Mouse (Mus musculus): ENCODE data around the gene Gna11.

Gene Gna11

GRCm38 (mm10) chr10:81499250-81499901 is 45.6 kb downstream of the Gna11 start:
- peak; percentile 80 for DNase-seq

- no peak for DNase-seq
Measured at GRCm38 (mm10) chr10:81498316-81499249, 46.4 kb downstream of the Gna11 start.

- no peak for DNase-seq
Measured at GRCm38 (mm10) chr10:81497401-81498270, 47.4 kb downstream of the Gna11 start.

DNA sequence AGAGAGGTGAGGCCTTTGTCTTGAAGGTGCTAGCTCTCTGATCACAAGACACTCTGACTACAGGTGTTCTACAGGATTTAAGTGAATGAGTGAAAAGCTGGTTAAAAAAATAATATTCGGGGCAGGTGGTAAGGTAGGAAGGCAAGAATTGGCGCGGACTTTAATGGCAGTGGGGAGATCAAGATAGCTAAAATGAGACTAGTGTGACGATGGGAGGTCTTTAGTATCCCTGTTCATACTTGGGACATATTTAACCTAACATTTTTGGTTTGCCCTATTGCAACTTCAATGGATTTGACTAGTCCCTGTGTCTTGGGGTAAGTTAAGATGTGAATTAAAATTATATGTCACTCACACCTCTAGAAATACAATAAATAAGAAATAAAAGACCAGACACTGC is 48.0 kb downstream of the Gna11 start:
- no peak for DNase-seq

DNA sequence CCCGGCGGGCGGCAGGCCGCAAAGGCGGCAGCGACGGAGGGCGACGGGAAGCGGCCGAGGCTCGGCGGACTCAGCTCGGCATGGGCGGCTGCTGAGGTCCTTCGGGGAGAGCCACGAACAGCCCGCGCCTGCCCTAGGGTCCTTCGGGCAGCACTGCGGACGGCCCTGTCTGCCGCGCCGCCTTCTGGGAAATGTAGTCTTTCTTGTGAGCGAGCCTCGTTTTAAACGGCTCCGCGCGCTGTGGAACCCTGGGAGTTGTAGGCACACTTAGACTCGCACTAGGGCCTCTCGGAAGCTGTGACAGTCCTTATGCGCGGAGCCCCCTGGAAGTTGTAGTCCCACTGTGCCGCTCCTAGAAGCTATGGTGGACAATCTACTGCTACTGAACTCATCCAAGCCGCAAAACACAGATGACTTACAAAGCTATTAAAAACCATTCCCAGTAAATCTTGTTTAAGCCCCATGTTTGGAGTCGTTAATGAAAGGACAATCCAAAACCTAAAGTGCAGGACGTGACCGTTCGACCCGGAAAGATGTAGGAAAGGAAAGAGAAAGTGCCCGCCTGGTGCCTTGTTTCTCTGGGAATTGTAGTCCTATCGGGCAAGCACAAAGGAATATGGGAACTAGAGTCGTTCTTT is 48.6 kb downstream of the Gna11 start, which contains the start of gene Ncln:
TSS of gene Ncln (minus strand) at position 129 of the 638 bp plus-strand sequence.
- peak; percentile 99 for DNase-seq

- no peak for DNase-seq
Measured at GRCm38 (mm10) chr10:81495616-81496263, 49.2 kb downstream of the Gna11 start.

GRCm38 (mm10) chr10:81495151-81495550 is 49.8 kb downstream of the Gna11 start:
- no peak for DNase-seq

DNA sequence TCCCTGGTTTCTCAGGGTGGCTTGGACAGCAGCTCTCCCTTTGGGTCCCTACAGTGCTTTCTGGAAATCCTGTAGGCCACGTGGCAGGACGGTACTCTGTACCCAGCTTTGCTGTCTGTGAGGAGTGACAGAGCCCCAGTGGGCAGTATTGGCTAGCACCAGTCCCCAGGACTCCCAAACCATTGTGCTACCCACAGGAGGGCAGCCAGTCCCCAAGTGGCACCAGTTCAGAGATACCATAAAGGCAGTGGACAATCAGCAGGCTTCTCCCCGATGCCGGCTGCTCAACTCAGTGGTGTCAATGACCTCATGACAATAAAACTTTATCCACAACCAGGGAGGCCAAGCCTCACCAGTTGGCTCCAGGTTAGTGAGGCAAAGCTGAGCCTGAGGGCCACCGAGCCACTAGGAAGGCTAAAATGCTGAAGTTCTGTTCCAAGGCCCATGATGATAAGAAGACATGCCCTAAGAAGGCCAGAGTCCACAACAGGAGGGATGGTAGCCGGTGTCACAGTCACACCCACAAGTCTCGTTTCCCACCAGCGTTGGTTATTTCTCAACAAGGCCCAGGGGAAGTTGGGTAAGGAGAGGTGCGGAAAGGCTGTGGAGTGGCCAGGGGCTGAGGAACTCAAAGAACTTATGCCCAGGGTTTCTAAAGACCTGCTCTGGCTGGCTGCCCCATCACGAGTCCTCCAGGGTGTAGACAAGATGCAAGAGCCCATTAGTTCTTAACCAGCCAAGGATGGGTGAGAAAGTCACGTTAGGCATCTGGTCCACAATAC is 50.5 kb downstream of the Gna11 start:
- no peak for DNase-seq

GRCm38 (mm10) chr10:81493601-81494220 is 51.3 kb downstream of the Gna11 start:
- no peak for DNase-seq

DNA sequence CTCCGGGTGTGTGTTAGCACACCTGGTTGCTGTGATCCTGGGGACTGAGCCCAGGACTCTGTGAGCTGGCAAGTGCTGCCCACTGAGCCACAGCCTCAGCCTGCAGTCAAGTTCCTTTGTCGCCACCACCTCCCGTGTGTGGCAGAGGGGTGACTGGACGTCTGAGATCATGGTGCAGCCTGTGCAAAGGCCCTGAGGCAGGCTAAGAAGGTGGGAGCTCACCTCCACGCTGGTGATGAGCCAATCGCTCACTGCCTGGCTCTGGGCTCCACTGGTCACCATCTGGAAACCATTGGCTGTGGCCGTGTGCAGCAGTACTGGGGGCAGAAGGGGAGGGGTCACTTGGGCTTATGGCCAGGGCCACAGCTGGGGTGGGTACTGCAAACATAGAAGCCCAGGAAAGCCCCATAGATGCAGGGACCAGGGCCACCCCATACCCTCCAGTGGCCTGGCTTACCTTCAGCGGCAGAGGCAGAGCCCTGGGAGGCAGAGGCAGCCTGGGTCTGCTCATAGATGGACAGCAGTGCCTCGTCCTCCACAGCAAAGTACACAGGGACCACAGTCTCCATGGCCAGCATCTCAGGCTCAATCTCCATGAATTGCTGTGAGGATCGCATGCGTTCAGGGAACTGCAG is 52.3 kb downstream of the Gna11 start:
- DNase-seq = no peak

DNA sequence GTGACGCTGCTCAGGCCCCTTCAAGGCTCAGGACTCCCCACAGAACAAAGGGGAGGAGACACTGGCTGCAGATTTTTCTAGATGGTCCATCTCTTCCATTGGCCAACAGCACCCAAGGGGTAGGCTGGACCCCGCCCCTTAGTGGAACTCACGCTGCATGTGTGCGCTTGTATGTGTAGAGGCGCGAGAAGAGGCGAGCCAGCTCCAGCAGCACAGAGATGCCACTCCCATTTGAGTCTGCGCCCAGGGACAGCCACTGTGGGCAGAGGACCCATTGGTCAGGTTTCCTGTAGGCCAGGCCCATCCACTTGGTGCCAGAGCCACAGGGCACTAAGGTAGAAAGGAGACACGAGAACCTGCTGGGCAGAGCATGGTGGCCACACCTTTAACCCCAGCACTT is 54.0 kb downstream of the Gna11 start:
- DNase-seq = no peak

- no peak for DNase-seq
Measured at GRCm38 (mm10) chr10:81489941-81490340, 55.0 kb downstream of the Gna11 start.

DNA sequence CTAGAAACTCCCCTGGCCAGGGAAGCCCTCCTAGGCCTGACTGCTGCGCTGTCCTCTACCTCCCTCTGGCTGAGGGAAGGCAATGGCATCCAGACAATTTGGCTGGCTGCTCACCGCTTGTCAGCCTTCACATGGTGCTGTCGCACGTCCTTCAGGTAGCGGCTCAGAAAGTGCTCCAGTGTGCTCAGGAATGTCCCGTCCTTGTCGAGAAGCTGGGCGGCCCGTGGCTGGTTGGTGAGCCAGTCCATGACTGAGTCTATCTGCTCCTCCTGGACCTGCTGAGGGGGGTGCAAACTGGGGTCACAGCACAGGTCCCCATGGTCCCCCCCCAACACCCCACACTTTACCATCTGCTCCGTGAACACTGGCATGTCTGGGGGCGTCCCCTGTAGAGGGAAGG is 56.9 kb downstream of the Gna11 start:
- DNase-seq = no peak

DNA sequence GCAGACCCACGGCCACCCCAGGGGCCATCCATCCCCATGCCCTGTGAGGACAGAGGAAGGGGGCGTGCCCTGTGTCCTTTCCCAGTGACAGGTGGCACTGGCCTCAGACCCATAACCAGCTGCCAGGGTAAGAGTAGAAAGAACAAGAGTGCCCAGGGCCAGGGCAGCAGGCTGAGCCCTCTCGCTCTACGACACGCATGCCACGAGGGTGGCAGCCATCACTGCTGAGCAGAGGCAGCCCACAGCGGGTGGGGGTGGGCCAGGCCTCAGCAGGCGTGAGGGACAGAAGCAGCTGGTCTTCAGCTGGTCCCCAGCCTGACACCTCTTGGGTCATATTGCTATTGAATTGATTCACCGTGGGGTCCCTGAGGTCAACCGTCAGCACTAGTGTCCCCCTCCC is 58.5 kb downstream of the Gna11 start:
- no peak for DNase-seq

DNA sequence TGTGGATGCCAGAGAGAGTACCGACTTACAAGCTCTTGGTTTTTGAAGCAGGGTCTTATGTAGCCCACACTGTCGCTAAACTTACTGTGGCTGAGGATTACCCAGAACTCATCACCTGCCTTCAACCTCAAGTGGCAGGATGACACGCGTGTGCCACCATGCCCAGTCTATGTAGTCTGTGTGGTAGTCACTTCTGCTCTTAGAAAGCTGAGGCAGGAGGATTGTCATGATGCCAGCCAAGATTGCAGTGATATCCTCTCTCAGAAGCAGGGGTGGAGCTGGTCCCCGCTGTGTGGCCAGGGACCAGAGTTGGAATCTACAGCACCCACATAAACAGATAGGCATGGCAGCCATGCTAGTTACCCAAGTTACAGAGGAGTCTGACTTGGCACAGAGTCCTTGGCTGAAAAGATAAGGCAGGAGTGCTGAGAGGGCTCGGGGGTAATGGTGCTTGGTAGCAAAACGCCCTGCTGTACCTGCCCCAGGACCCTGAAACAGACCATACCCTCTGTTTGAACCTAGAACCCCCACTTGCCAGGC is 59.4 kb downstream of the Gna11 start:
- no peak for DNase-seq

DNA sequence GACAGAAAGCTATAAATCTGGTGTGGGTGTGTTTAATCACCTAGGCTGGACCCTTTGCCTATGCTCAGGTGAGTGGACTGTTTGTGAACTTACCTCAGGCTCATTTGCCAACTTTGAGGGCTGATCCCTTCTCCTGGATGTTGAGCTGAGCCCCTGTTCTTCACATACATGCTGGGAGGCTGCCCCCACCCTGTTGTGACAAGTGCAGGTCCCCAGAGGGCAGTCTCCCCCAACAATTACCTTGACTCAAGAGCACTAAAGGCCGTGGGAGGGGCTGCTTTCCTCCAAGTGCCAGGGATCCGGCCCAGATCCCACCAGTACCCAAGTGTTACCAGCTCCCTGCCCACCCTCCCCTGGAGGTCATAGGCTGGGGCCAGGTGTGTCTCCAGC is 59.9 kb downstream of the Gna11 start:
- peak; percentile 46 for DNase-seq

GRCm38 (mm10) chr10:81484441-81485059 is 60.4 kb downstream of the Gna11 start:
- no peak for DNase-seq

- DNase-seq = no peak
Measured at GRCm38 (mm10) chr10:81483983-81484382, 61.0 kb downstream of the Gna11 start.

DNA sequence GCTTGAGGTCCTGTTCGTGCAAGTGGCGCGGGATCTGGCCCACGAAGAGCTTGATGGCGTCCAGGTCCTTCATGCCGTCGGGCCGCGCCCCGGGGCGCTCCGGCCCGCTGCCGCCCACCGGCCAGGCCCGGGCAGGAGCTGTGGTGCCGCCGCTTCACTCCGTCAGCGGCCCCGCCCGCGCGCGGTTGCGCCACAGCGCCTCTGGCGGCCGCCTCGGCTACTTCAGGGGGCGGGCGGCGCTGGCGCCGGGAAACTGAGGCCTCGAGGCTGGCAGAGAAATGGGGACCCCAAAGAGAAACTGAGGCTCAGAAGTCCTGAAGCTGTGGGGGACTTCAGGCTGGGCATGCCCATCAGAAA is 62.5 kb downstream of the Gna11 start, which contains the start of gene Celf5:
TSS of gene Celf5 (minus strand) at position 177 of the 357 bp plus-strand sequence.
- peak; percentile 47 for DNase-seq

All from lung, postnatal 10 days (tissue).